ENCODE assay signal across 10 mouse cellular contexts in the genomic region with DNA sequence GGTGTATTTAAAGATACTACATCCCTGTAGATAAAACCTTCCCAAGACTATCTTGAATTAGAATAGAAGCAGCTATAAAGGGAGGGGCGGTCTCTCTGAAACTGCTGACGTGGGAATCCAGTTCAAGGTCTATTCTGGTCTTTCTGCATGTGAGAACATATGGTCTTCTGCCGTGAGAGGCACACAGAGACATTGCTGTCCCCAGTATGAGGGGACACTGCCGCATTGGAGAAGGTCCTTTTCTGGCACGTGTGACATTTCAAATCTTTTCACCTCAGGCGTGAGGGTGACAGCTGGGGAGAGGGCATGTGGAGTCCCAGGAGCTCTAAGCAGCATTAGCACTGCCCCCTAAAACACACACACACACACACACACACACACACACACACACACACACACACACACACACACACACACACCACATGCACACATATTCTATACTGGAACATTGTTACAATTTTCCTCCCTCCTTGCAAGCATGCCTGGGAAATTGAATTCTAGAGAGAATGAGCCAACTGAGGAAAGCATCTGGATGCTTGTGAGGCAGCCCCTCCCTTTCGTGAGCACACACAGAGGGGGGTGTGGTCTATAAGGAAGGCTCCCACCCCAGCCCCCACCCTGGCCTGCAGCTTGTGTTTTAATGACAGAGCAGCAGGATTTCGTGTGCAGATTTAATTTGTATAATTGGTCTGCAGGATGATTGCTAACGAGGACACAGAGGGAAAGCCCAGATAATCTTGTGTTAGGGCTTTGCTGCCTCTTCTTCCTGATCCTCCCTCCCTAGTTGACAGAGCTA.
DNase-seq lines count a peak whose midpoint lies in the region; ATAC-seq lines count a peak whose summit lies in the region.
"Had no signal": no experiment of that assay in that cellular context is flagged by ENCODE, and none has a peak within 500 bp of the region (broad histone marks: within the 10 kb centered on the region; RNA-seq: fewer than 3 reads in every experiment).

No protein-coding gene starts in this region.

- H3K4me1 ChIP-seq in intestine, embryonic 15.5 days (replicated peaks), result no peaks in the 10 kb centered on the region
- H3K4me1 ChIP-seq in intestine, embryonic 16.5 days (ENCODE audit: control insufficient read depth, insufficient read depth, low read length), result no peaks in the 10 kb centered on the region
- peaks cover 16% of the 10 kb centered on the region for H3K4me1 ChIP-seq in forebrain, embryonic 16.5 days (replicated peaks; ENCODE audit: control insufficient read depth, insufficient read depth, low read length)
- peaks cover 12% of the 10 kb centered on the region for H3K4me1 ChIP-seq in midbrain, embryonic 16.5 days (ENCODE audit: control insufficient read depth, insufficient read depth, low read length)
- H3K4me1 ChIP-seq in kidney, embryonic 14.5 days (ENCODE audit: control insufficient read depth, insufficient read depth, low read length), result no peaks in the 10 kb centered on the region

- WGBS in intestine, embryonic 15.5 days, result 38% methylated on average over 9 of the region's 9 CpGs
- 36% methylated on average over 9 of the region's 9 CpGs for WGBS in intestine, embryonic 16.5 days
- 7% methylated on average over 9 of the region's 9 CpGs for WGBS in forebrain, embryonic 16.5 days
- 11% methylated on average over 9 of the region's 9 CpGs for WGBS in midbrain, embryonic 16.5 days
- WGBS in kidney, embryonic 14.5 days, result 29% methylated on average over 9 of the region's 9 CpGs

- no peaks in the 10 kb centered on the region for H3K9me3 ChIP-seq in intestine, embryonic 15.5 days
- no peaks in the 10 kb centered on the region for H3K9me3 ChIP-seq in intestine, embryonic 16.5 days (ENCODE audit: control insufficient read depth, low read length)
- H3K9me3 ChIP-seq in forebrain, embryonic 16.5 days (ENCODE audit: control insufficient read depth, low read length), result no peaks in the 10 kb centered on the region
- no peaks in the 10 kb centered on the region for H3K9me3 ChIP-seq in midbrain, embryonic 16.5 days (replicated peaks; ENCODE audit: control insufficient read depth, low read length, poor library complexity, severe bottlenecking)
- no peaks in the 10 kb centered on the region for H3K9me3 ChIP-seq in kidney, embryonic 14.5 days (ENCODE audit: control insufficient read depth, low read length)

- peak; percentile 40; the same call in 1 of the 2 replicates for ATAC-seq in intestine, embryonic 15.5 days
- ATAC-seq in intestine, embryonic 16.5 days, result no peak
- peak; percentile 85 for ATAC-seq in forebrain, embryonic 16.5 days
- peak; percentile 61 for ATAC-seq in midbrain, embryonic 16.5 days
- no peak for ATAC-seq in kidney, embryonic 14.5 days (ENCODE audit: low FRiP score, low TSS enrichment)

- no peak overlapping the region for H3K4me3 ChIP-seq in intestine, embryonic 15.5 days (replicated peaks)
- no peak overlapping the region for H3K4me3 ChIP-seq in intestine, embryonic 16.5 days (ENCODE audit: low read length)
- no peak overlapping the region for H3K4me3 ChIP-seq in forebrain, embryonic 16.5 days (replicated peaks; ENCODE audit: low read length)
- H3K4me3 ChIP-seq in midbrain, embryonic 16.5 days (ENCODE audit: low read depth, low read length), result no peak overlapping the region
- H3K4me3 ChIP-seq in kidney, embryonic 14.5 days (ENCODE audit: low read length), result no peak overlapping the region

- H3K27ac ChIP-seq in intestine, embryonic 15.5 days, result no peak overlapping the region
- H3K27ac ChIP-seq in intestine, embryonic 16.5 days (ENCODE audit: low read length), result no peak overlapping the region
- peak overlapping the region; percentile 50 for H3K27ac ChIP-seq in forebrain, embryonic 16.5 days (ENCODE audit: low read length)
- H3K27ac ChIP-seq in midbrain, embryonic 16.5 days (ENCODE audit: low read length), result peak overlapping the region; percentile 28; the same call in 1 of the 2 replicates
- no peak overlapping the region for H3K27ac ChIP-seq in kidney, embryonic 14.5 days (ENCODE audit: low read depth, low read length)

- peak; percentile 13 for DNase-seq in embryo, embryonic 9.5 days (ENCODE audit: extremely low spot score)
- no peak for DNase-seq in ovary, postnatal 14 days (ENCODE audit: low spot score)
- DNase-seq in thymus, postnatal 0 days (ENCODE audit: low spot score), result no peak
- DNase-seq: cerebellum, adult 9-10 months; kidney, postnatal 4 days had no signal

- no peaks in the 10 kb centered on the region for H3K36me3 ChIP-seq in intestine, embryonic 15.5 days
- H3K36me3 ChIP-seq in intestine, embryonic 16.5 days (ENCODE audit: control insufficient read depth, insufficient read depth, low read length), result no peaks in the 10 kb centered on the region
- no peaks in the 10 kb centered on the region for H3K36me3 ChIP-seq in forebrain, embryonic 16.5 days (ENCODE audit: control insufficient read depth, insufficient read depth)
- H3K36me3 ChIP-seq in midbrain, embryonic 16.5 days (ENCODE audit: control insufficient read depth, insufficient read depth, low read length), result no peaks in the 10 kb centered on the region
- no peaks in the 10 kb centered on the region for H3K36me3 ChIP-seq in kidney, embryonic 14.5 days (ENCODE audit: control insufficient read depth, insufficient read depth, low read length)

- no peak overlapping the region for H3K4me2 ChIP-seq in intestine, embryonic 15.5 days (replicated peaks)
- no peak overlapping the region for H3K4me2 ChIP-seq in intestine, embryonic 16.5 days (ENCODE audit: low read depth, low read length)
- H3K4me2 ChIP-seq in forebrain, embryonic 16.5 days (ENCODE audit: low read length), result peak overlapping the region; percentile 26; the same call in 1 of the 2 replicates
- peak overlapping the region; percentile 9; the same call in 1 of the 2 replicates for H3K4me2 ChIP-seq in midbrain, embryonic 16.5 days (ENCODE audit: low read length)
- H3K4me2 ChIP-seq in kidney, embryonic 14.5 days (replicated peaks; ENCODE audit: low read depth, low read length), result no peak overlapping the region

- H3K27me3 ChIP-seq in intestine, embryonic 15.5 days (replicated peaks), result no peaks in the 10 kb centered on the region
- no peaks in the 10 kb centered on the region for H3K27me3 ChIP-seq in intestine, embryonic 16.5 days (replicated peaks; ENCODE audit: control insufficient read depth, insufficient read depth, low read length)
- no peaks in the 10 kb centered on the region for H3K27me3 ChIP-seq in forebrain, embryonic 16.5 days (replicated peaks; ENCODE audit: control insufficient read depth, insufficient read depth, low read length)
- no peaks in the 10 kb centered on the region for H3K27me3 ChIP-seq in midbrain, embryonic 16.5 days (ENCODE audit: control insufficient read depth, insufficient read depth, low read depth, low read length)
- H3K27me3 ChIP-seq in kidney, embryonic 14.5 days (ENCODE audit: control insufficient read depth, insufficient read depth, low read length), result no peaks in the 10 kb centered on the region

- H3K9ac ChIP-seq in intestine, embryonic 15.5 days, result no peak overlapping the region
- no peak overlapping the region for H3K9ac ChIP-seq in intestine, embryonic 16.5 days (ENCODE audit: low read depth, low read length)
- 0 out of 2 replicates have a peak overlapping the region, but pooled peaks have one; percentile 39 for H3K9ac ChIP-seq in forebrain, embryonic 16.5 days (replicated peaks; ENCODE audit: low read depth, low read length)
- H3K9ac ChIP-seq in midbrain, embryonic 16.5 days (ENCODE audit: low read depth, low read length), result 0 out of 2 replicates have a peak overlapping the region, but pooled peaks have one; percentile 2
- no peak overlapping the region for H3K9ac ChIP-seq in kidney, embryonic 14.5 days (ENCODE audit: low read depth, low read length)

Comparison
In these comparisons a context has a peak if more than half of its experiments do, and no peak if none do; other contexts are left out.
1. ATAC-seq: peak in intestine, embryonic 15.5 days (single experiment), forebrain, embryonic 16.5 days (single experiment) and midbrain, embryonic 16.5 days (single experiment); none in intestine, embryonic 16.5 days (single experiment) and kidney, embryonic 14.5 days (single experiment).
2. H3K27ac ChIP-seq: peak in forebrain, embryonic 16.5 days (single experiment) and midbrain, embryonic 16.5 days (single experiment); none in intestine, embryonic 15.5 days (single experiment), intestine, embryonic 16.5 days (single experiment) and kidney, embryonic 14.5 days (single experiment).
3. H3K4me2 ChIP-seq: peak in forebrain, embryonic 16.5 days (single experiment) and midbrain, embryonic 16.5 days (single experiment); none in intestine, embryonic 15.5 days (single experiment), intestine, embryonic 16.5 days (single experiment) and kidney, embryonic 14.5 days (single experiment).
4. H3K9ac ChIP-seq: peak in forebrain, embryonic 16.5 days (single experiment) and midbrain, embryonic 16.5 days (single experiment); none in intestine, embryonic 15.5 days (single experiment), intestine, embryonic 16.5 days (single experiment) and kidney, embryonic 14.5 days (single experiment).